Mouse (Mus musculus): Measurements from ENCODE around the gene Otx2.

GRCm38 (mm10) chr14:48700790-48701370, 27.3 kb upstream of the Otx2 start:
- no peak for TF ChIP-seq ZNF384 (IDR thresholded peaks at IDR 0.05; ENCODE audit: low read depth, low read length)
- no peak for TF ChIP-seq ZC3H11A (IDR thresholded peaks at IDR 0.05; ENCODE audit: borderline replicate concordance, low read depth, low read length)
- TF ChIP-seq HCFC1 (IDR thresholded peaks at IDR 0.05; ENCODE audit: borderline replicate concordance, insufficient read depth, low read length), result no peak
- TF ChIP-seq MAFK (IDR thresholded peaks at IDR 0.05; ENCODE audit: insufficient read depth, low read depth, low read length), result no peak
